Mouse (Mus musculus) hindbrain, postnatal 0 days (tissue): ENCODE measurements around the gene BC107364. TPM values are rescaled to one million over a fixed set of nuclear protein-coding genes. Genes with fewer than 3 reads are reported as not detected.
"Not testable (repeated sequence)": the region's sequence is repeated elsewhere in the genome, so short reads cannot be mapped to it uniquely, and the experiment has no call there.

Experiments used
- ATAC-seq: fragments of 200-750 bp; cut with Nextera tagmentation; 2 replicates; pipeline ENCODE4 v1.8.0; 2017; ENCODE audit warnings: mild to moderate bottlenecking, moderate TSS enrichment, moderate library complexity
- DNase-seq: peaks from one replicate; pipeline ENCODE4 v3.0.0-alpha.2; 2015; ENCODE audit warnings: low spot score
- H3K27ac ChIP-seq: fragments of 300-500 bp; sonication (generic); 2 replicates; pipeline ENCODE4 v1.5.1; 2014; ENCODE audit warnings: mild to moderate bottlenecking
- H3K27me3 ChIP-seq: fragments of 300-500 bp; sonication (generic); 2 replicates; pipeline ENCODE4 v1.6.1; 2014; ENCODE audit warnings: low read length, mixed read lengths; ENCODE audit not compliant: insufficient read depth
- H3K36me3 ChIP-seq: fragments of 300-500 bp; sonication (generic); 2 replicates; pipeline ENCODE4 v1.6.1; 2014; ENCODE audit warnings: low read length, mixed read lengths; ENCODE audit not compliant: insufficient read depth
- H3K4me1 ChIP-seq: fragments of 300-500 bp; sonication (generic); 2 replicates; pipeline ENCODE4 v1.6.1; 2014; ENCODE audit warnings: antibody characterized with exemption, low read length, mixed read lengths; ENCODE audit not compliant: insufficient read depth
- H3K4me2 ChIP-seq: fragments of 300-500 bp; sonication (generic); 2 replicates; pipeline ENCODE4 v1.6.1; 2014; ENCODE audit warnings: low read depth, mild to moderate bottlenecking, low read length, moderate library complexity, mixed read lengths
- H3K4me3 ChIP-seq: fragments of 300-500 bp; sonication (generic); 2 replicates; pipeline ENCODE4 v1.5.1; 2014; ENCODE audit warnings: low read length
- H3K9ac ChIP-seq: fragments of 300-500 bp; sonication (generic); replicated peaks from 2 replicates; pipeline ENCODE4 v1.6.1; 2014; ENCODE audit warnings: mild to moderate bottlenecking, low read length, moderate library complexity, mixed read lengths
- H3K9me3 ChIP-seq: fragments of 300-500 bp; sonication (generic); 2 replicates; pipeline ENCODE4 v1.6.1; 2016; ENCODE audit warnings: low read length, mixed read lengths
- CTCF ChIP-seq: IDR thresholded peaks from 2 replicates; pipeline ENCODE4 v1.5.1; 2016; ENCODE audit warnings: antibody characterized with exemption, control low read depth, low read depth
- WGBS: fragments of 180-500 bp; shearing (Covaris S2); extraction: QIAGEN DNeasy Blood & Tissue Kit; methylation state at CpG from one replicate; pipeline ENCODE4 v1.1.7; 2014; 5-methylcytosine and 5-hydroxymethylcytosine counted together
- polyA plus RNA-seq: library from polyadenylated mRNA; unstranded; fragments of >200 nt; fragmentation: Nextera tagmentation; extraction: Ambion mirVana; gene quantifications from 2 replicates; pipeline ENCODE4 v1.2.1, GENCODE M21; 2015
- total RNA-seq: library from RNA; depleted of rRNA; stranded (reverse); fragments of >200 nt; gene quantifications from 2 replicates; pipeline ENCODE4 v1.2.3, GENCODE M21; 2014

BC107364 gene
- total and polyA plus RNA-seq, 2 experiments from 2014 or later: not detected

DNA sequence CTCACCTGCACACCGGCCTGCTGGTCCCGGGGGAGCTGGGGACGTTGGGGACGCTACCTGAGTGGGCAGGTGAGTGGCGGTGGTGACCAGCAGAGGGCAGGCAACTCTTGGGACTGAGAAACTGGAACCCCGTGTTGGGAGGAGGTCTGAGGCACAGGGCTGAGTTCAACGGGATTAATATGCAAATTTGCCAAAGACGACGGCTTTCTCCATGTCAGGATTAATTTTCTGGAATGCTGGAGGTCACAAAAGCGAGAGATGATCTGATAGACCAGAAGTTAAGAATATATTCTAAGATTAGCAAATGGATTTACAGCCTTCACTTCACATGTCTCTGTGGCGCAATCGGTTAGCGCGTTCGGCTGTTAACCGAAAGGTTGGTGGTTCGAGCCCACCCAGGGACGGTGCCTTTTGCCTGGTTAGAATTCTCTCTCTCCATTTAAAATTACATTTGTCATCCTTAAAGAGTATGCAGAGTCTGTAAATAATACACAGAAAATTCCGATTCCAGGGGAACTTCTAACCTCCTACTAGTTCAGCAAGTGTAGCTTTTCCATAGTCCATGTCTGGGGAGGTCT, 45.4 kb upstream of the BC107364 start:
- ATAC-seq: peak; percentile 41; the same call in 1 of the 2 replicates
- Histone ChIP-seq H3K4me1 (no peaks in the 10 kb centered on the region), H3K27ac (0 out of 2 replicates have a peak overlapping the region, but pooled peaks have one; percentile 7), H3K4me3 (peak overlapping the region; percentile 50), H3K9me3 (no peaks in the 10 kb centered on the region), H3K4me2 (peak overlapping the region; percentile 78), H3K9ac (peak overlapping the region; percentile 33), H3K27me3 (no peaks in the 10 kb centered on the region), H3K36me3 (no peaks in the 10 kb centered on the region)
- TF ChIP-seq CTCF: peak; percentile 69
- under 1% methylated on average over 19 of the region's 19 CpGs for WGBS
- DNase-seq: peak; percentile 85

DNA sequence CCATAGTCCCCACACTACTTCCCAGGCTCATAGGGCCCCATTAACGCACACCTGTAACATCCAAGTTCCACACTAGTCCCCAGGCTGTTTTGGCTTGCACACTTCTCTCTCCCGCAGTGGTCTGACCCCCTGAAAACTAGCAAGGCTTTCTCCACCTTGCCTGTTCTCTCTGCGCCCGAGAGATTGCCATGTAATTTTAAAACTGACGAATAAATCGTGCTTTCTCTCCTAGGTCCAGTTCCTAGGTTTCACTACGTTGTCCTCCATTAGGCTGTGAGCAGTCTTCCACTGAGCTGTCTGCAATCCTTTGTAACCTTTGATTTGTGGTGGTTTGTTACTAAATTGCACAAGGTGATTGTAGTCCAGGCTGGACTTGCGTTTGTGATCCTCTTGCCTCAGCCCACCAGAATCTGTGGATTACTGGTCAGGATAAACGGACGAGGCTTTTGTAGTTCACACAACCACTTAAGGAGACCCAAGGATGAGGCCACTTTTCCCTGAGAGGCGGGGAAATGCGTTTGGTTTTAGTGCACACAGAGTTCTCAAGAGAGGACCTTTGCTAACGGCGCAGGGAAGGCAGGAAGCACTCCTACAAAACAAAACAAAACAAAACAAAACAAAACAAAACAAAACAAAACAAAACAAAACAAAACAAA, 44.6 kb upstream of the BC107364 start:
- peak overlapping the region; percentile 50 for H3K4me3 ChIP-seq
- peak overlapping the region; percentile 33 for H3K9ac ChIP-seq
- not testable (repeated sequence) for H3K27me3 ChIP-seq, H3K27ac ChIP-seq, H3K36me3 ChIP-seq, ATAC-seq, H3K9me3 ChIP-seq, H3K4me1 ChIP-seq
- peak overlapping the region; percentile 78 for H3K4me2 ChIP-seq
- DNase-seq: peak; percentile 11
- 17% methylated on average over 14 of the region's 14 CpGs for WGBS

DNA sequence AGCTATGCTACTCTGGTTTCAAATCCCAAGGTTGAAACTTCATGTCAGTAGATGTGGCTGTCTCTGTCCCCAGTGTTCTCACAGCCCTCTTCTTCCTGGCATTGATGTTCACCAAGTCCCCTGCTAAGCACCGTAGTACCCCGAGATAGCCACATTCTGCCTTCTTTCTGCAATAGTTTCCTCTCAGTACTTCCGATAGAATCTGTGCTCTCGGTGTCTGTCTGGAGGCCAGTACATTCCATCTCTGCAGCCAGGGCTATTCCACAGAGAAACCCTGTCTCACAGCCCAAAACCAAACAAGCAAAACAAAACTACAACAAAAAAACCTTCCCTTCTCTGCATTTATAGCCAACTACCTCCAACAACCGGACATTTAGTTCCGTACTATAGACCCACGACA, 44.1 kb upstream of the BC107364 start:
- no peaks in the 10 kb centered on the region for H3K9me3 ChIP-seq
- no peak overlapping the region for H3K9ac ChIP-seq
- 62% methylated on average over 7 of the region's 7 CpGs for WGBS
- H3K4me1 ChIP-seq: no peaks in the 10 kb centered on the region
- TF ChIP-seq CTCF: no peak
- ATAC-seq: no peak
- H3K4me3 ChIP-seq: no peak overlapping the region
- no peaks in the 10 kb centered on the region for H3K27me3 ChIP-seq
- no peaks in the 10 kb centered on the region for H3K36me3 ChIP-seq
- H3K27ac ChIP-seq: no peak overlapping the region
- no peak overlapping the region; the same call in 1 of the 2 replicates for H3K4me2 ChIP-seq
- DNase-seq: no peak

DNA sequence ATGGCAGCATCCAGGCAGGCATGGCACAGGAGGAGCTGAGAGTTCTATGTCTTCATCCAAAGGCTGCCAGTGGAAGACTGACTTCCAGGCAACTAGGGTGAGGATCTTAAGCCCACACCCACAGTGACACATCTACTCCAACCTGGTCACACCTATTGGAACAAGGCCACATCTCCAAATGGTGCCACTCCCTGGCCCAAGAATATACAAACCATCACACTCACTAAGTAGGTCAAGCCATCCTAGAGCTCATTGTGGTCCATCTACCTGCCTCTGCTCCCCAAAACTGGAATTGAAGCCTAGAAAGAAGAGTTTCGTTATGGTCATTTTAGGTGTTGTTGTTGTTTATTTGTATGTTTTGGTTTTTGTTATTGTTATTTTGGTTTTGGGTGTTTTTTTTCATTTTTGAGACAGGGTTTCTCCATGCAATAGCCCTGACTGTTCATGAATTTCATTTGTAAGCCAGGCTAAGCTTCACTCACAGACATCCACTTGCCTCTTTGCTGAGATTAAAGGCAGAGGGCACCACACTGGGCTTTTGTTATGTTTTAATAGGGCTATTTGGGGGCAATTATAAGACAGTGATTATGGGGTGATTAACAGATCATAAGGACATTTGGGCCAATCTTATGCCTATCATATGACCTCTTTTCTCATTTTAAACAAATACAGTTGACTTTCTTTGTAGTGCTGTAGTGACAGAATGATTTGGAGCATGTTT, 43.5 kb upstream of the BC107364 start:
- Histone ChIP-seq H3K9ac (no peak overlapping the region), H3K27ac (no peak overlapping the region), H3K27me3 (no peaks in the 10 kb centered on the region), H3K4me2 (no peak overlapping the region), H3K9me3 (no peaks in the 10 kb centered on the region), H3K4me1 (no peaks in the 10 kb centered on the region), H3K4me3 (no peak overlapping the region), H3K36me3 (no peaks in the 10 kb centered on the region)
- ATAC-seq (no peak), DNase-seq (no peak)
- WGBS: 97% methylated on average over 1 of the region's 1 CpGs
- TF ChIP-seq CTCF: no peak

DNA sequence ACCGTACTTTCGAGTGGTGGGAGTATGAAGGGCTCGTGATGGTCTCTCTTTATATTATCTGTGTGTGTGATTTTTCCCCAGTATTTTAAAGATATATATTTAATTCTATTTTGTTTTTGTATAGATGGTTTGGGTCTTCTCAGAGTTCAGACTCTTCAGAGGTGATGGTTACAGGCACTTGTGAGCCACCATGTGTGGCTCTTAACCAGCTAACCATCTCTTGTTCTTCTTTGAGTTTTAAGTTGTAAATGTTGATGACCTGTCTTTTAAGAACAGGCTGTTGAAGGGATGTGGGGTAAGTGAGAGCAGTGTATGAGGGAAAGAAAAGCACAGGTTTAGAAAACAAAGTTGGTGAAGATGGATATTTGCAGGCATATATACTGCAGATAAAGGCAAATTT, 42.8 kb upstream of the BC107364 start:
- H3K27ac ChIP-seq: no peak overlapping the region
- H3K27me3 ChIP-seq: no peaks in the 10 kb centered on the region
- TF ChIP-seq CTCF: no peak
- H3K4me2 ChIP-seq: no peak overlapping the region
- no peak overlapping the region for H3K9ac ChIP-seq
- DNase-seq (no peak), ATAC-seq (no peak)
- H3K4me1 ChIP-seq: no peaks in the 10 kb centered on the region
- no peak overlapping the region for H3K4me3 ChIP-seq
- no peaks in the 10 kb centered on the region for H3K36me3 ChIP-seq
- 94% methylated on average over 3 of the region's 3 CpGs for WGBS
- no peaks in the 10 kb centered on the region for H3K9me3 ChIP-seq

DNA sequence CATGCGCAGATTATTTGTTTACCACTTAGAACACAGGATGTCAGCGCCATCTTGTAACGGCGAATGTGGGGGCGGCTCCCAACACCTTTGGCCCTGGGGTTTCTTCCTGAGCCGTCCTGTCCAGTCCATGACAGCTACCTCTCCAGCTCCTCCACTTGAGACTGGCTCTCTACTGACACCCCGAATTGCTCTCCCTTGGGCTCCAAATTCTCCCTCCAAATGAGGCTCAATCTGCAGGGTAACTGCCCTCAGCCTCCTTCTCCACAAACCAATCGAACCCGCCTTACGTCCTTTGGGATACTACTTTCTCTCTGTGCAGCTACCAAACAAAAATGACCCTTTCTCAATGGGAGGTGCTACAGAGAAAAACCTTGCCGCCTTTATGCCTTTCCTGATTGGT, 42.4 kb upstream of the BC107364 start:
- not testable (repeated sequence) for ATAC-seq, H3K9ac ChIP-seq, H3K4me3 ChIP-seq, H3K27ac ChIP-seq, H3K9me3 ChIP-seq, DNase-seq, H3K4me2 ChIP-seq, H3K36me3 ChIP-seq, H3K27me3 ChIP-seq, H3K4me1 ChIP-seq
- WGBS: 87% methylated on average over 5 of the region's 11 CpGs

DNA sequence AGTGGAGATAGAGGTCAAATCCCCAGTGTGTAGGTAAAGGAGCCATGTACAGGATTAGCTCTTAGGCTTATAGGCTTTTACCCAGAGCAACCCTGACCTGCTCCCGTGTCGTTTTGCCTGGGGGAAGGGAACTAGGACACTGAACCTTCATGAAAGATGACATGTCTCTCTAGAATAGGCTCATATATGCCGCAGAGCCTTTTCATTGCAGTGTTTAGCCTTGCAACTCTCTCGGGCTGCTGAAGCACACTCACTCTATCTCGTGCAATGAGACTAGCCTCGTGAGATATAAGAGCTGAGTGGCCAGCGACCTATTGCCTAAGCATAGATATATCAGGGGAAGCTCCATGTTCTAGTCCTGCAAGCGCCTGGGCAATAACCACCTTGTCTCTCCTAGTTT, 37.5 kb upstream of the BC107364 start:
- peak overlapping the region; percentile 83 for H3K27ac ChIP-seq
- not testable (repeated sequence) for H3K36me3 ChIP-seq, DNase-seq, H3K4me2 ChIP-seq, H3K27me3 ChIP-seq, H3K4me1 ChIP-seq, H3K9ac ChIP-seq, H3K9me3 ChIP-seq, ATAC-seq, H3K4me3 ChIP-seq
- WGBS: 55% methylated on average over 6 of the region's 8 CpGs

DNA sequence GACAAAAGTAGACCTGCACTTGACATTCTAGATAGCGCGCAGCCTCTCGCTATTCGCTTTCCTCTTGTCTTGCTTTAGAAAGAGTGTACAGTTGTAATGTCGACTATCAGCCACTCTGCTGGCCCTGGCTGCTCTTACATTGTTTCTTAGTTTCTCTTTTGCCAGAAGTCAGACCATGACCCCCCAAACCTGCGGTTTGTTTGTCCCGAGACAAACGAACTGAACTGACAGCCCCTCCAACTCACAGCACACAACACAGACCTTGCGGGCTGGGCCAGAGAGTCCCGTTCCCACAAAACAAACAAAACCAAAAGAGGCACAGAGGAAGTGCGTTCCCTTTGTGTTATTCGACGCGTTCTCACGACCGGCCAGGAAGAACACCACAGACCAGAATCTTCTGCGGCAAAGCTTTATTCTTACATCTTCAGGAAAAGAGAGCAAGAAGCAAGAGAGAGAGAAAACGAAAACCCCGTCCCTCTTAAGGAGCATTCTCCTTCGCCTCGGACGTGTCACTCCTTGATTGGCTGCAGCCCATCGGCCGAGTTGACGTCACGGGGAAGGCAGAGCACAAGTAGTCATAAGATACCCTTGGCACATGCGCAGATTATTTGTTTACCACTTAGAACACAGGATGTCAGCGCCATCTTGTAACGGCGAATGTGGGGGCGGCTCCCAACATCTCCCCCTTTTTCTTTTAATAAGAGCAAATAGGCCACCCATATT, 37.0 kb upstream of the BC107364 start:
- not testable (repeated sequence) for H3K4me3 ChIP-seq, H3K27me3 ChIP-seq
- peak overlapping the region; percentile 83 for H3K27ac ChIP-seq

DNA sequence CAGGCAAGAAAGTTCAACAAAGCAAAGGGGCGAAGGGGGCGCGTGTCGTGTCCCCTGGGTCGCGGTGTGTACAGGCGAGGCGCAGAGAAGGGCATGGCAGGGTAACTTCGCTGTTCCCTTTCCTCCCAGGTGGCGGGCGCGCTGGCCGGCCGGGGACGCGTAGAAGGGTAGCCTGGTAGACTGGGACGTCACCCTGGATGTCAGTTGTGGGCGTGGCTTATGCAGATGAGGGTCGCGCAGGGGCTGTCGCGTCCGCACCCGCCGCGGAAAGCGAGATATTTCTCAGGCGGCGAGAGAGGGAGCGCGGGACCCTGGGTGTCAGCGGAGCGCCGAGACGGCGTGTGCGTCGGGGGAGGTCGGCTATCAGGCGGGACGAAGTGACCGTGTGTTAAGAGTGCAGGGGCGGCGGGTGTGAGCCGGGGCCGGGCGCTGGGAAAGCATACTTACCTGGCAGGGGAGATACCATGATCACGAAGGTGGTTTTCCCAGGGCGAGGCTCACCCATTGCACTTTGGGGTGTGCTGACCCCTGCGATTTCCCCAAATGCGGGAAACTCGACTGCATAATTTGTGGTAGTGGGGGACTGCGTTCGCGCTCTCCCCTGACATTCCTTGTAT, 36.3 kb upstream of the BC107364 start:
- not testable (repeated sequence) for H3K4me1 ChIP-seq, H3K36me3 ChIP-seq, DNase-seq, H3K27me3 ChIP-seq, H3K9me3 ChIP-seq
- H3K4me2 ChIP-seq: peak overlapping the region; percentile 62
- ATAC-seq: peak; percentile 83
- WGBS: no CpG with 5 or more reads among the region's 55 CpGs
- peak overlapping the region; percentile 31 for H3K4me3 ChIP-seq
- peak overlapping the region; percentile 31; the same call in 1 of the 2 replicates for H3K9ac ChIP-seq
- peak overlapping the region; percentile 84 for H3K27ac ChIP-seq

More for the DNA sequence above, 37.0 kb upstream of the BC107364 start:
- H3K36me3 ChIP-seq, H3K9me3 ChIP-seq, H3K4me1 ChIP-seq, H3K4me2 ChIP-seq, DNase-seq, H3K9ac ChIP-seq: not testable (repeated sequence)
- peak; percentile 74 for ATAC-seq
- 0% methylated on average over 9 of the region's 31 CpGs for WGBS
